Mouse (Mus musculus): Measurements from ENCODE around the gene Tmem144.

DNA sequence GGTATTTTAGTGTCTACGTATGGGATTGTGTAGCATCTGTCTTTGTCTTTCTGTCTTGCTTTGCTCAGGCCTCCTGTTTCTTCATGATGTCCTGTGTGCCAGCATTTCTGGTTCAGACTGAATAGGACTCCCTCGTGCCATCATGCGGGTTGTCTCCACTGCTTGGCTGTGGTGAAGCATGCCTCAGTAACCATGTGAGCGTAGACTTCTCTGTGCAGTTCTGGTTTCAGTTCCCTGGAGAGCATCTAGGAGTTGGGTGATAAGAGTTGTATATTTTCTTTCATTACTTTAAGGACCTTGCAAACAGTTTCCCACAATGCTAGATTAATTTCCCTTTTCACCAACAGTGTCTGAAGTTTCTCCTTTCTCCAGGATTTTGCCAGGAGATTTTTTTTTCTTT is 49.2 kb upstream of the Tmem144 start:
- TF ChIP-seq POLR2A (IDR thresholded peaks at IDR 0.05; ENCODE audit: borderline replicate concordance, extremely low read depth, insufficient read depth, insufficient read length, poor library complexity, severe bottlenecking) = no peak
- TF ChIP-seq CTCF (IDR thresholded peaks at IDR 0.05; ENCODE audit: borderline replicate concordance, extremely low read depth, insufficient read depth, insufficient read length) = no peak

Measured in brain, embryonic 14.5 days (tissue).